Mouse (Mus musculus): ENCODE measurements around the gene Set. TPM values are rescaled to one million over a fixed set of nuclear protein-coding genes. Genes with fewer than 3 reads are reported as not detected.

Gene Set
- 618 and 765 TPM in 2 replicates for polyA plus RNA-seq (2012)

DNA sequence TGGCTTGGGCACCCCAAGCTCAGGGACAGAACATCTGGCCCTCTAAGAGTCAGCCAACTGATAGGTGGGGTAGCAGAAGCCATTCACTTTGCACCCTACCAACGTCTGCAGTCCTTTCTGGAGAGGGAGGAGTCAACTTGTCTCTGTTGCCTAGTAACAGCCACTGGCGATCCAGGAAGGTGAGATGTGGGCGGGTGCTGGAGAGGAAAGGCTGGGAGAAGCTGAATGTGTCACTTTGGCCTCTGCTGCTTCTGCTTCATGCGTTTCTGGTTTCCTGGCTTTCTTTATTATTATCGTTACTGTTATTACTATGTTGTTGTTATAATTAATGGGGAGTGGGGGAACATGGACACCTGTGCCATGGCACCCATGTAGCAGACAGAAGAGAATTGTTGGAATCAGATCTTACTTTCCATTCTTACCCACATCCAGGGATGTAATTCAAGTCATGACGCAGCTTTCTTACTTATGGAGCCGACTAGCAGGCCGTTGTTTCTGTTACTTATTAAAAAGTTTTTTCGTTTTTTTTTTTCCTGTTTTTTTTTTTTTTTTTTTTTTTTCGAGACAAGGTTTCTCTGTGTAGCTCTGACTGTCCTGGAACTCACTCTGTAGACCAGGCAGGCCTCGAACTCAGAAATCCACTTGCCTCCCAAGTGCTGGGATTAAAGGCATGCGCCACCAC lies at the start of gene Set:
Gene Set, plus strand, starts transcription at position 156 of the 682 bp plus-strand sequence.
- TF ChIP-seq GATA1 (IDR thresholded peaks at IDR 0.05; ENCODE audit: low read length): no peak

DNA sequence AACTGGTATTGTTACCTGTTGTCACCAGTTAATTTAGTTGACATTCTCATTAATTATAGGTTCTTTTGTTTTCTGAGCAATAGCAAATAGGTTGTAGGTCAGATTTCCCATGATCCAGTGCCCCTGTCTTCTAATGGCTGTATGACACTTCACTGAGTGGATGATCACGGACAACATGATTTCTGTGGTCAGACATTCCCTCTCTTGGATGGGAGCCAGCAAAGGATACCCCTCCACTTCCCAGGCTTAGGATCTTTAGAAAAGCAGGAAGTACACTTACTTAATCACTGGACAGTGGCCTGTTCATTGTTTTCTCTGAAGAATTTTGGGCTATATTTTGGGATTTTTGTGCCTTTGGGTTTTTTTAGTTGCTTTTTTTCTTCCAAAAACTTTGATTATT lies 48.1 kb upstream of the Set start:
- TF ChIP-seq GATA1 (IDR thresholded peaks at IDR 0.05; ENCODE audit: low read length): no peak

DNA sequence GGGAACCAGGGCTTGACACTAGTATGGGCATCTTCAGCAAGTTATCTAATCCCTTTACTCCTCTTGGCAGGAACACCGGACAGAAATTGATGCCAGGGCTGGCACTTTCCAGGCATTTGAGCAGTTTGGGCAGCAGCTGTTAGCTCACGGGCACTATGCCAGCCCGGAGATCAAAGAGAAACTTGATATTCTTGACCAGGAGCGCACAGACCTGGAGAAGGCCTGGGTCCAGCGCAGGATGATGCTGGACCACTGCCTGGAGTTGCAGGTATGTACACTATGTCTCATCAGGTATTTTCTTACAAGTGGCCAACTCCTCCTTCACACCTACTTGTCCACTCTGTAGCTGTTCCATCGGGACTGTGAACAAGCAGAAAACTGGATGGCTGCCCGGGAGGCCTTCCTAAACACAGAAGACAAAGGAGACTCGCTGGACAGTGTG lies 46.3 kb upstream of the Set start:
- no peak for TF ChIP-seq GATA1 (IDR thresholded peaks at IDR 0.05; ENCODE audit: low read length)

- no peak for TF ChIP-seq GATA1 (IDR thresholded peaks at IDR 0.05; ENCODE audit: low read length)
These were observed 42.7 kb upstream of the Set start for GRCm38 (mm10) chr2:30014326-30014966.

- TF ChIP-seq GATA1 (IDR thresholded peaks at IDR 0.05; ENCODE audit: low read length): no peak
These were observed 31.7 kb upstream of the Set start for GRCm38 (mm10) chr2:30025454-30025853.

DNA sequence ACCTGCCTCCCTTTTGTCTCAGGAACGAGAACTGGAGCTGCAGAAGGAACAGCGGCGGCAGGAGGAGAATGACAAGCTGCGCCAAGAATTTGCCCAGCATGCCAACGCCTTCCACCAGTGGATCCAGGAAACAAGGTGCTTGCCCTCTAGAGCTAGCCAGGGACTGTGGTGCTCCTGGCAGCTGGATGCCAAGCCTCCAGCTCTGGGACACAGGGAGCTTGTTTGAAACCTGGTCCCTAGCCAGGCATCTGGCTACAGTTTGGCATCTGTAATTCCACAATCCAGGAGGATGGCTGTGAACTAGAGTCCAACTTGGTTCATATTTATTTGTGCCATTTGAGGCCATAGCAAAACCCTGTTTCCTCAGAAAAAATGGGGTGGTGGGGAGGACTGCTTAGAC lies 30.2 kb upstream of the Set start:
- TF ChIP-seq GATA1 (IDR thresholded peaks at IDR 0.05; ENCODE audit: low read length): no peak

GRCm38 (mm10) chr2:30032244-30032846 lies 24.8 kb upstream of the Set start:
- no peak for TF ChIP-seq GATA1 (IDR thresholded peaks at IDR 0.05; ENCODE audit: low read length)

DNA sequence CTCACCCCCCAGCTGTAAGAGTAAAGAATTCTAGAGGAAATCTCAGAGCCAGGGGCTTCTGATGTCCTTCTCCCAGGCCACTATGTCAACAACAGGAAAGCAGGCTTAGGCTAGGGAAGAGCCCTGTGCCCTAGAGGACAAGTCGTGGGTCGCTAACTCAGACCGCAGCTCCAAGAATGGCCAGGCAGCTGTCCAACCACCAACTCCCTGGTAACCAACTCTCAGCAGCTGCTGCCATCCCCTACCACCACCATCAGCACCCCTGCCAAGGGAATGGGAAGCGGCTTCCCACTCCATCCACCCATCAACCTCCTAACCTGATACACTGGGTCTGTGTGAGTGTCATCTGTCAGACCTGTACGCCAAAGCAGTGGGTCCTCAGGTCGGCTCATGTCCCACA lies 24.2 kb upstream of the Set start:
- no peak for TF ChIP-seq GATA1 (IDR thresholded peaks at IDR 0.05; ENCODE audit: low read length)

GRCm38 (mm10) chr2:30037762-30038161 lies 19.4 kb upstream of the Set start:
- TF ChIP-seq GATA1 (IDR thresholded peaks at IDR 0.05; ENCODE audit: low read length): no peak

- no peak for TF ChIP-seq GATA1 (IDR thresholded peaks at IDR 0.05; ENCODE audit: low read length)
These were observed 18.8 kb upstream of the Set start for GRCm38 (mm10) chr2:30038370-30038769.

DNA sequence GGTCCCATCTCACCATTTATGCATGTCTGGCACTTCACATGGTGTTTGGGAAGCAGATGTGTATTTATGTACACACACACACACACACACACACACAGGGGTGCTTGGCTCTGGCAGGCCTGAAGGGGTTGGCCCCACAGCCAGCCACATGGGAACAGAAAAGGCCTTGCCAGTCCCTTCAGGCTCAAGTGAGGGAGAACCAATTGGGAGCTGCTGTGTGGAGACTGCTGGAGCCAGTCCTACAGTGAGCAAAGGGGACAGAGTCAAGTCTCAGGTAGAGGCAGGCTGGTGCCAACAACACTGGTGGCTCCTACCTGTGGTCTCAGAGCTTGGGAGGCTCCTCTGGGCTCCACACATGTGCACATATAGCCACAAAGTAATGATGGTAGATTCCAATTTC lies 17.5 kb upstream of the Set start:
- TF ChIP-seq GATA1 (IDR thresholded peaks at IDR 0.05; ENCODE audit: low read length): no peak

GRCm38 (mm10) chr2:30042445-30042844 lies 14.7 kb upstream of the Set start:
- TF ChIP-seq GATA1 (IDR thresholded peaks at IDR 0.05; ENCODE audit: low read length): no peak

- no peak for TF ChIP-seq GATA1 (IDR thresholded peaks at IDR 0.05; ENCODE audit: low read length)
These were observed 12.6 kb upstream of the Set start for GRCm38 (mm10) chr2:30044550-30044949.

- TF ChIP-seq GATA1 (IDR thresholded peaks at IDR 0.05; ENCODE audit: low read length): no peak
These were observed 10.1 kb upstream of the Set start for GRCm38 (mm10) chr2:30047127-30047526.

GRCm38 (mm10) chr2:30048101-30048501 lies 9.1 kb upstream of the Set start:
- no peak for TF ChIP-seq GATA1 (IDR thresholded peaks at IDR 0.05; ENCODE audit: low read length)

GRCm38 (mm10) chr2:30048699-30049388 lies 8.3 kb upstream of the Set start, which contains the start of gene Wdr34:
Wdr34 (minus strand) TSS chr2:30048881.
- no peak for TF ChIP-seq GATA1 (IDR thresholded peaks at IDR 0.05; ENCODE audit: low read length)
